Mouse (Mus musculus): ENCODE measurements at regions not wholly inside any gene's neighbourhood (a gene's known extent, or its start where the extent isn't known, plus 50 kb on each side); places are given as distances from the start of the nearest gene placed in this dataset.

GRCm38 (mm10) chr13:6955713-6956112, 307.1 kb upstream of the Pfkp start:
- no peak overlapping the region for H3K9ac ChIP-seq
- H3K36me3 ChIP-seq (ENCODE audit: insufficient read depth) = no peaks in the 10 kb centered on the region
- DNase-seq (no peak), ATAC-seq (no peak)
- WGBS = 73% methylated on average over 3 of the region's 3 CpGs
- no peak for TF ChIP-seq CTCF (IDR thresholded peaks at IDR 0.05; ENCODE audit: low read depth)
- no peaks in the 10 kb centered on the region for H3K9me3 ChIP-seq (ENCODE audit: low read length)
- H3K4me2 ChIP-seq (ENCODE audit: low read depth) = no peak overlapping the region
- H3K27me3 ChIP-seq (ENCODE audit: insufficient read depth, low read length) = no peaks in the 10 kb centered on the region
- no peaks in the 10 kb centered on the region for H3K4me1 ChIP-seq (ENCODE audit: insufficient read depth)
- H3K27ac ChIP-seq (ENCODE audit: low read depth, low read length) = no peak overlapping the region
- no peak overlapping the region for H3K4me3 ChIP-seq (ENCODE audit: low read depth, low read length)

- H3K36me3 ChIP-seq (ENCODE audit: insufficient read depth) = no peaks in the 10 kb centered on the region
- ATAC-seq (no peak), DNase-seq (no peak)
- TF ChIP-seq CTCF (IDR thresholded peaks at IDR 0.05; ENCODE audit: low read depth) = no peak
- H3K9ac ChIP-seq = no peak overlapping the region
- no peaks in the 10 kb centered on the region for H3K27me3 ChIP-seq (ENCODE audit: insufficient read depth, low read length)
- H3K4me3 ChIP-seq (ENCODE audit: low read depth, low read length) = no peak overlapping the region
- H3K27ac ChIP-seq (ENCODE audit: low read depth, low read length) = no peak overlapping the region
- no peak overlapping the region for H3K4me2 ChIP-seq (ENCODE audit: low read depth)
- H3K4me1 ChIP-seq (ENCODE audit: insufficient read depth) = no peaks in the 10 kb centered on the region
- H3K9me3 ChIP-seq (ENCODE audit: low read length) = no peaks in the 10 kb centered on the region
Observed at GRCm38 (mm10) chr13:6924136-6924535, 275.6 kb upstream of the Pfkp start.

- H3K9ac ChIP-seq = no peak overlapping the region
- no peak for TF ChIP-seq CTCF (IDR thresholded peaks at IDR 0.05; ENCODE audit: low read depth)
Observed at GRCm38 (mm10) chr13:6922357-6922721, 273.8 kb upstream of the Pfkp start.

GRCm38 (mm10) chr13:6921691-6922356, 273.2 kb upstream of the Pfkp start:
- 56% methylated on average over 6 of the region's 6 CpGs for WGBS
- Histone ChIP-seq H3K27me3 (ENCODE audit: insufficient read depth, low read length) (no peaks in the 10 kb centered on the region), H3K4me1 (ENCODE audit: insufficient read depth) (no peaks in the 10 kb centered on the region), H3K4me2 (ENCODE audit: low read depth) (no peak overlapping the region), H3K9me3 (ENCODE audit: low read length) (no peaks in the 10 kb centered on the region), H3K4me3 (ENCODE audit: low read depth, low read length) (no peak overlapping the region), H3K36me3 (ENCODE audit: insufficient read depth) (no peaks in the 10 kb centered on the region), H3K27ac (ENCODE audit: low read depth, low read length) (no peak overlapping the region), H3K9ac (no peak overlapping the region)
- no peak for DNase-seq
- TF ChIP-seq CTCF (IDR thresholded peaks at IDR 0.05; ENCODE audit: low read depth) = no peak
- ATAC-seq = no peak

More at GRCm38 (mm10) chr13:6922357-6922721, 273.8 kb upstream of the Pfkp start:
- no peak for DNase-seq
- H3K4me1 ChIP-seq (ENCODE audit: insufficient read depth) = no peaks in the 10 kb centered on the region
- no peaks in the 10 kb centered on the region for H3K9me3 ChIP-seq (ENCODE audit: low read length)
- WGBS = 35% methylated on average over 2 of the region's 2 CpGs
- no peak overlapping the region for H3K4me2 ChIP-seq (ENCODE audit: low read depth)
- no peaks in the 10 kb centered on the region for H3K36me3 ChIP-seq (ENCODE audit: insufficient read depth)
- no peaks in the 10 kb centered on the region for H3K27me3 ChIP-seq (ENCODE audit: insufficient read depth, low read length)
- no peak overlapping the region for H3K4me3 ChIP-seq (ENCODE audit: low read depth, low read length)
- no peak overlapping the region for H3K27ac ChIP-seq (ENCODE audit: low read depth, low read length)
- no peak for ATAC-seq

GRCm38 (mm10) chr13:6906000-6906399, 257.4 kb upstream of the Pfkp start:
- no peak for TF ChIP-seq CTCF (IDR thresholded peaks at IDR 0.05; ENCODE audit: low read depth)
- Histone ChIP-seq H3K4me1 (ENCODE audit: insufficient read depth) (no peaks in the 10 kb centered on the region), H3K4me2 (ENCODE audit: low read depth) (no peak overlapping the region), H3K4me3 (ENCODE audit: low read depth, low read length) (no peak overlapping the region), H3K9me3 (ENCODE audit: low read length) (no peaks in the 10 kb centered on the region), H3K36me3 (ENCODE audit: insufficient read depth) (no peaks in the 10 kb centered on the region), H3K27me3 (ENCODE audit: insufficient read depth, low read length) (no peaks in the 10 kb centered on the region), H3K9ac (no peak overlapping the region), H3K27ac (ENCODE audit: low read depth, low read length) (no peak overlapping the region)
- no peak for ATAC-seq
- no peak for DNase-seq

- Histone ChIP-seq H3K4me2 (ENCODE audit: low read depth) (no peak overlapping the region), H3K4me3 (ENCODE audit: low read depth, low read length) (no peak overlapping the region), H3K9me3 (ENCODE audit: low read length) (no peaks in the 10 kb centered on the region), H3K27ac (ENCODE audit: low read depth, low read length) (no peak overlapping the region), H3K4me1 (ENCODE audit: insufficient read depth) (no peaks in the 10 kb centered on the region), H3K9ac (no peak overlapping the region), H3K36me3 (ENCODE audit: insufficient read depth) (no peaks in the 10 kb centered on the region), H3K27me3 (ENCODE audit: insufficient read depth, low read length) (no peaks in the 10 kb centered on the region)
- ATAC-seq = no peak
- TF ChIP-seq CTCF (IDR thresholded peaks at IDR 0.05; ENCODE audit: low read depth) = no peak
- no peak for DNase-seq
- 83% methylated on average over 2 of the region's 2 CpGs for WGBS
Observed at GRCm38 (mm10) chr13:6901682-6902081, 253.1 kb upstream of the Pfkp start.

- Histone ChIP-seq H3K4me3 (ENCODE audit: low read depth, low read length) (no peak overlapping the region), H3K27ac (ENCODE audit: low read depth, low read length) (no peak overlapping the region), H3K9ac (no peak overlapping the region), H3K27me3 (ENCODE audit: insufficient read depth, low read length) (no peaks in the 10 kb centered on the region), H3K4me2 (ENCODE audit: low read depth) (no peak overlapping the region), H3K4me1 (ENCODE audit: insufficient read depth) (no peaks in the 10 kb centered on the region), H3K9me3 (ENCODE audit: low read length) (no peaks in the 10 kb centered on the region), H3K36me3 (ENCODE audit: insufficient read depth) (no peaks in the 10 kb centered on the region)
- WGBS = 73% methylated on average over 1 of the region's 1 CpGs
- no peak for TF ChIP-seq CTCF (IDR thresholded peaks at IDR 0.05; ENCODE audit: low read depth)
- ATAC-seq (no peak), DNase-seq (no peak)
Observed at GRCm38 (mm10) chr13:6897666-6898065, 249.1 kb upstream of the Pfkp start.

Measured in forebrain, postnatal 0 days (tissue).